Mouse (Mus musculus): Measurements from ENCODE around the gene Tgfb1i1.

DNA sequence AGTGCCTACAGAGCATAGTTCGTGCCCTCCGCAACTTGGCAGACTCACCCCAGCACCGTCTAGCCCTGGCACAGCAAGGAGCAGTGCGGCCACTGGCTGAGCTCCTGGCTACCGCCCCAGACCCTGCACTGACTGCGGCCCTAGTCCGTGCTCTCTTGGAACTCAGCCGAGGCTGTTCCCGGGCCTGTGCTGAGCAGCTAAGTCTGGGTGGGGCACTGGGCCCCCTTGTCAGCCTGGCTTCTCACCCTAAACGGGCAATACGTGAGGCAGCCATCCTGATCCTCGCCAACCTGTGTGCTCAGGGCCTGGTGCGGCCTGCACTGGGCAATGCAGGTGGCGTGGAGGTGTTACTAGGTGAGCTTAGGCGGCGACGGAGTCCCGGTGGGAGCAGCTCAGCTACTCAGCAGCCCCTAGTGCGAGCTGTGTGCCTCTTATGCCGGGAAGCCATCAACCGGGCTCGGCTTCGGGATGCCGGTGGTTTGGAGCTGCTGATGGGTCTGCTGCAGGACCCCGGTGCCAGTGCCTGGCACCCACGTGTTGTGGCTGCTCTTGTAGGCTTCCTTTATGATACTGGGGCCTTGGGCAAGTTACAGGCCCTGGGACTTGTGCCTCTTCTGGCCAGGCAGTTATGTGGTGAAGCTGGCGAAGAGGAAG, 6.4 kb upstream of the Tgfb1i1 start:
- no peak for TF ChIP-seq ZC3H11A (IDR thresholded peaks at IDR 0.05; ENCODE audit: low read depth, low read length)
- no peak for TF ChIP-seq CTCF (conservative IDR thresholded peaks at IDR 0.05 in 1 of 2, IDR thresholded peaks at IDR 0.05 in 1 of 2; ENCODE audit: low read depth in 2 of 2, low read length in 2 of 2)
- no peak for TF ChIP-seq MYC (IDR thresholded peaks at IDR 0.05; ENCODE audit: low read depth, low read length)
- no peak for TF ChIP-seq NELFE (IDR thresholded peaks at IDR 0.05; ENCODE audit: low read depth, low read length)
- TF ChIP-seq ELF1 (IDR thresholded peaks at IDR 0.05; ENCODE audit: low read depth, low read length): no peak
- no peak for TF ChIP-seq ZNF384 (IDR thresholded peaks at IDR 0.05; ENCODE audit: low read depth, low read length)
- no peak for TF ChIP-seq POLR2A (IDR thresholded peaks at IDR 0.05; ENCODE audit: low read depth, low read length)
- TF ChIP-seq TCF12 (IDR thresholded peaks at IDR 0.05; ENCODE audit: low read depth, low read length): no peak
- TF ChIP-seq JUND (conservative IDR thresholded peaks at IDR 0.05; ENCODE audit: low read depth, low read length): no peak
- TF ChIP-seq ETS1 (conservative IDR thresholded peaks at IDR 0.05; ENCODE audit: low read depth, low read length): no peak
- TF ChIP-seq MEF2A (IDR thresholded peaks at IDR 0.05; ENCODE audit: borderline replicate concordance, low read depth, low read length): no peak

All from CH12.LX (cell line).